Mouse (Mus musculus) heart, postnatal 0 days (tissue): Measurements from ENCODE around the gene Camta1.
A peak's percentile ranks its signal among the peaks of the same experiment; 100 is the strongest.

Experiments used
- CTCF ChIP-seq: IDR thresholded peaks from 2 replicates; pipeline ENCODE4 v1.5.1; 2016; ENCODE audit warnings: antibody characterized with exemption, control low read depth, low read depth
- EP300 ChIP-seq: IDR thresholded peaks from 2 replicates; pipeline ENCODE4 v1.6.1; 2016; ENCODE audit warnings: antibody characterized with exemption, low read depth

GRCm38 (mm10) chr4:151759095-151759494 lies 102.6 kb downstream of the Camta1 start:
- TF ChIP-seq EP300: no peak
- TF ChIP-seq CTCF: 0 out of 2 replicates have a peak, but pooled peaks have one; percentile 7
